Mouse (Mus musculus) kidney, postnatal 10 days (tissue): ENCODE measurements around the gene Arhgef3.

Experiments
- DNase-seq: peaks from one replicate; pipeline ENCODE4 v3.0.0; 2021; ENCODE audit warnings: mixed read lengths

The Arhgef3 gene

GRCm38 (mm10) chr14:27115991-27116390, 1.3 kb downstream of the Arhgef3 start:
- DNase-seq, result no peak

GRCm38 (mm10) chr14:27116577-27117165, 2.0 kb downstream of the Arhgef3 start:
- no peak for DNase-seq

GRCm38 (mm10) chr14:27118546-27118945, 3.8 kb downstream of the Arhgef3 start:
- DNase-seq, result no peak

- no peak for DNase-seq
Measured at GRCm38 (mm10) chr14:27122646-27123045, 7.9 kb downstream of the Arhgef3 start.

- no peak for DNase-seq
Measured at GRCm38 (mm10) chr14:27123543-27123942, 8.8 kb downstream of the Arhgef3 start.

- DNase-seq, result no peak
Measured at GRCm38 (mm10) chr14:27130031-27130430, 15.3 kb downstream of the Arhgef3 start.

- DNase-seq, result no peak
Measured at GRCm38 (mm10) chr14:27130676-27131075, 16.0 kb downstream of the Arhgef3 start.

- DNase-seq, result no peak
Measured at GRCm38 (mm10) chr14:27131521-27131920, 16.8 kb downstream of the Arhgef3 start.

GRCm38 (mm10) chr14:27138891-27139290, 24.2 kb downstream of the Arhgef3 start:
- DNase-seq, result no peak

GRCm38 (mm10) chr14:27139968-27140367, 25.3 kb downstream of the Arhgef3 start:
- DNase-seq, result no peak

- no peak for DNase-seq
Measured at GRCm38 (mm10) chr14:27141486-27141885, 26.8 kb downstream of the Arhgef3 start.

- DNase-seq, result no peak
Measured at GRCm38 (mm10) chr14:27142680-27143079, 28.0 kb downstream of the Arhgef3 start.

- peak; percentile 17 for DNase-seq
Measured at GRCm38 (mm10) chr14:27145171-27146045, 30.7 kb downstream of the Arhgef3 start.

- no peak for DNase-seq
Measured at GRCm38 (mm10) chr14:27147726-27148125, 33.0 kb downstream of the Arhgef3 start.

- no peak for DNase-seq
Measured at GRCm38 (mm10) chr14:27149401-27149800, 34.7 kb downstream of the Arhgef3 start.

- DNase-seq, result no peak
Measured at GRCm38 (mm10) chr14:27150011-27150640, 35.4 kb downstream of the Arhgef3 start.

GRCm38 (mm10) chr14:27151432-27151831, 36.7 kb downstream of the Arhgef3 start:
- DNase-seq, result peak; percentile 64

- DNase-seq, result no peak
Measured at GRCm38 (mm10) chr14:27155088-27155487, 40.4 kb downstream of the Arhgef3 start.

GRCm38 (mm10) chr14:27156032-27156431, 41.3 kb downstream of the Arhgef3 start:
- DNase-seq, result no peak

GRCm38 (mm10) chr14:27158133-27158532, 43.4 kb downstream of the Arhgef3 start:
- no peak for DNase-seq

GRCm38 (mm10) chr14:27158782-27159181, 44.1 kb downstream of the Arhgef3 start:
- DNase-seq, result no peak

GRCm38 (mm10) chr14:27160762-27161161, 46.1 kb downstream of the Arhgef3 start:
- DNase-seq, result no peak

GRCm38 (mm10) chr14:27164639-27165038, 49.9 kb downstream of the Arhgef3 start:
- DNase-seq, result no peak

GRCm38 (mm10) chr14:27166751-27167150, 52.1 kb downstream of the Arhgef3 start:
- DNase-seq, result peak; percentile 45
